Mouse (Mus musculus) heart, adult 2 months (tissue): ENCODE measurements at regions not wholly inside any gene's neighbourhood (a gene's known extent, or its start where the extent isn't known, plus 50 kb on each side); places are given as distances from the start of the nearest gene placed in this dataset.

Experiments used
- DNase-seq, 2 experiments: peaks; one replicate each; pipeline ENCODE4 v3.0.0; 2021
- H3K27ac ChIP-seq: fragments of 200-600 bp; 2 replicates; pipeline ENCODE4 v1.8.1; 2022
- H3K27me3 ChIP-seq: fragments of 200-500 bp; 2 replicates; pipeline ENCODE4 v1.6.1; 2012; ENCODE audit warnings: mild to moderate bottlenecking, low read length, inconsistent platforms, mixed read lengths; ENCODE audit not compliant: control insufficient read depth, insufficient read depth
- H3K36me3 ChIP-seq: fragments of 200-500 bp; 2 replicates; pipeline ENCODE4 v1.6.1; 2012; ENCODE audit warnings: low read length, inconsistent platforms; ENCODE audit not compliant: control insufficient read depth, insufficient read depth
- H3K4me1 ChIP-seq: fragments of 200-500 bp; 2 replicates; pipeline ENCODE4 v1.6.1; 2011; ENCODE audit warnings: low read length; ENCODE audit not compliant: control insufficient read depth, insufficient read depth
- H3K4me3 ChIP-seq: fragments of 200-600 bp; 2 replicates; pipeline ENCODE4 v1.8.1; 2022
- H3K79me2 ChIP-seq: fragments of 200-500 bp; replicated peaks from 2 replicates; pipeline ENCODE4 v1.6.1; 2012; ENCODE audit warnings: mild to moderate bottlenecking, inconsistent platforms, low read length, moderate library complexity, mixed read lengths; ENCODE audit not compliant: control insufficient read depth, insufficient read depth
- H3K9ac ChIP-seq: fragments of 200-500 bp; 2 replicates; pipeline ENCODE4 v1.6.1; 2012; ENCODE audit warnings: low read depth, mild to moderate bottlenecking, control low read depth, inconsistent platforms, low read length, mixed read lengths
- CTCF ChIP-seq: fragments of 200-600 bp; IDR thresholded peaks from 2 replicates; pipeline ENCODE4 v1.8.1; 2022; ENCODE audit warnings: antibody characterized with exemption, mild to moderate bottlenecking, moderate library complexity
- EP300 ChIP-seq: fragments of 200-500 bp; IDR thresholded peaks from 2 replicates; pipeline ENCODE4 v1.6.1; 2011; ENCODE audit warnings: low read depth, low read length, control low read depth; ENCODE audit not compliant: insufficient read depth
- POLR2A ChIP-seq: fragments of 200-500 bp; IDR thresholded peaks from 2 replicates; pipeline ENCODE4 v1.6.1; 2011; ENCODE audit warnings: mild to moderate bottlenecking, low read depth, low read length, control low read depth; ENCODE audit not compliant: insufficient read depth
- WGBS: fragments of 180-500 bp; shearing (Covaris S2); methylation state at CpG from one replicate; pipeline ENCODE4 v1.1.7; 2018; 5-methylcytosine and 5-hydroxymethylcytosine counted together
- intact Hi-C: fragments of 180-260 bp; cut with DNase I; formaldehyde crosslinking; loops from one replicate; pipeline ENCODE4 v1.15.1; 2025

DNA sequence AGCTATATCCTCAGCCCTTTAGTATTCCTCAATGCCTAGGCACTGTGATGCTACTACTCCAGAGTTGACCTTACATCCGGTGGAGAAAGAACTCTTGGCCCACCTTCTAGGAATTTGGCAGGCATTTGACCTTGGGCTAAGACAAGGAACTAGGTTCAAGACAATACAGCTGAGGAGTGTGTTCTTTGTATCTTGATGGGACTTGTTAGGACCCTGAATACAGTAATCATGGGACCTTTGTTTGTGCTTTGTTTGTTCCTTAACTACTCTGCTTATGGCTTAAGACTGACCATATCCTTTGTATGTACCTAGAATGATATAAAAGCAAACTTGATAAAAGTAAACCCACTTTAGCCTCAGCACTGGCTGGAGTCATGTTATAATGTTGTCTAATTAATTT lies 186.7 kb downstream of the Abcc12 start:
- H3K9ac ChIP-seq, result no peak overlapping the region
- H3K4me1 ChIP-seq, result no peaks in the 10 kb centered on the region; the same call in 1 of the 2 replicates
- H3K27ac ChIP-seq, result no peak overlapping the region
- intact Hi-C loops, result no loop called here
- H3K36me3 ChIP-seq, result no peaks in the 10 kb centered on the region
- no peak for DNase-seq
- no peaks in the 10 kb centered on the region for H3K79me2 ChIP-seq
- no peaks in the 10 kb centered on the region for H3K27me3 ChIP-seq
- WGBS, result 63% methylated on average over 1 of the region's 1 CpGs
- TF ChIP-seq CTCF, result no peak
- TF ChIP-seq POLR2A, result no peak
- TF ChIP-seq EP300, result no peak
- H3K4me3 ChIP-seq, result no peak overlapping the region

DNA sequence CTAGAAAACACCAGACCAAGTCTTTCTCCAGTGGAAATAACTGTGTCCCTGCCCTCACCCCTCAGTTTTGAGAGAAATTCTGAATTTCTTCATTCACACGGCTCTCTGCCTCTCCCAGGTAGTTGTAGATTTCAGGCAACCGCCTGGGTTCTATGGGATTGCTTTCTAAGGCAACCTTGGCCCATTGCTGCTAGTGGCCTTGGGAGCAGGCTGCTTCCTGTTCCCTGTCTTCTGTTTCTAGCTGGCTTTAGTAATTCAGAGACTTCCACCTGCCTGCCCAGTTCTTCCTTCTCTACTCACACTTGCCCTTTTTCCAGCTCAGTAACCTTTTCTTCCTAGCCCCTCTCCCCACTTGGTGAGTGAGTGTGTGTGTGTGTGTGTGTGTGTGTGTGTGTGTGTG lies 187.1 kb downstream of the Abcc12 start:
- Histone ChIP-seq H3K9ac (no peak overlapping the region), H3K4me1 (no peaks in the 10 kb centered on the region; the same call in 1 of the 2 replicates), H3K27ac (no peak overlapping the region), H3K36me3 (no peaks in the 10 kb centered on the region), H3K79me2 (no peaks in the 10 kb centered on the region), H3K4me3 (no peak overlapping the region), H3K27me3 (no peaks in the 10 kb centered on the region)
- TF ChIP-seq POLR2A, result no peak
- no peak for TF ChIP-seq EP300
- TF ChIP-seq CTCF, result no peak
- 74% methylated on average over 2 of the region's 2 CpGs for WGBS
- intact Hi-C loops, result no loop called here
- DNase-seq, result no peak

DNA sequence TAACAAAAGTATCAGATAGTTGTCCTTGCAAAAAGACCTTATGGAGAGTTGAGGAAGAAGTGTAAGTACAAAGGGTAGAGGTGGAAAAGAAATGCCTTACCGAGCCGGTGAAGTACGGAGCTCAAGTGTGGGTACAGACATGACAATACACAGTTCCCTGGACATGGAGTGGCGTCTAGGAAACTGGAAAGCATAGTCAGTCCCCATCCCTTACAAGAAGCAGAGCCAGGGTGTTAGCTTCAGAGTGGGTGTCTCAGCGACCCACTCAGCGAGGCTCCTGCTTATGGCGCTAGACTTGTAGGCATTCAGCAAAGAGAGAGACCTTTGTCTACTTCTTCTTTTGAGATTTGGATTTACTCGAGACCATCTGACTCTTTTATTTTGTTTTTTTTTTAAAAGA lies 189.8 kb downstream of the Abcc12 start:
- no peak overlapping the region for H3K27ac ChIP-seq
- no peaks in the 10 kb centered on the region for H3K79me2 ChIP-seq
- H3K36me3 ChIP-seq, result no peaks in the 10 kb centered on the region
- intact Hi-C loops, result no loop called here
- no peak for DNase-seq
- H3K27me3 ChIP-seq, result no peaks in the 10 kb centered on the region
- no peak overlapping the region for H3K4me3 ChIP-seq
- no peak overlapping the region for H3K9ac ChIP-seq
- no peaks in the 10 kb centered on the region; the same call in 1 of the 2 replicates for H3K4me1 ChIP-seq
- 88% methylated on average over 8 of the region's 8 CpGs for WGBS
- TF ChIP-seq POLR2A, result no peak
- TF ChIP-seq CTCF, result no peak
- TF ChIP-seq EP300, result no peak

DNA sequence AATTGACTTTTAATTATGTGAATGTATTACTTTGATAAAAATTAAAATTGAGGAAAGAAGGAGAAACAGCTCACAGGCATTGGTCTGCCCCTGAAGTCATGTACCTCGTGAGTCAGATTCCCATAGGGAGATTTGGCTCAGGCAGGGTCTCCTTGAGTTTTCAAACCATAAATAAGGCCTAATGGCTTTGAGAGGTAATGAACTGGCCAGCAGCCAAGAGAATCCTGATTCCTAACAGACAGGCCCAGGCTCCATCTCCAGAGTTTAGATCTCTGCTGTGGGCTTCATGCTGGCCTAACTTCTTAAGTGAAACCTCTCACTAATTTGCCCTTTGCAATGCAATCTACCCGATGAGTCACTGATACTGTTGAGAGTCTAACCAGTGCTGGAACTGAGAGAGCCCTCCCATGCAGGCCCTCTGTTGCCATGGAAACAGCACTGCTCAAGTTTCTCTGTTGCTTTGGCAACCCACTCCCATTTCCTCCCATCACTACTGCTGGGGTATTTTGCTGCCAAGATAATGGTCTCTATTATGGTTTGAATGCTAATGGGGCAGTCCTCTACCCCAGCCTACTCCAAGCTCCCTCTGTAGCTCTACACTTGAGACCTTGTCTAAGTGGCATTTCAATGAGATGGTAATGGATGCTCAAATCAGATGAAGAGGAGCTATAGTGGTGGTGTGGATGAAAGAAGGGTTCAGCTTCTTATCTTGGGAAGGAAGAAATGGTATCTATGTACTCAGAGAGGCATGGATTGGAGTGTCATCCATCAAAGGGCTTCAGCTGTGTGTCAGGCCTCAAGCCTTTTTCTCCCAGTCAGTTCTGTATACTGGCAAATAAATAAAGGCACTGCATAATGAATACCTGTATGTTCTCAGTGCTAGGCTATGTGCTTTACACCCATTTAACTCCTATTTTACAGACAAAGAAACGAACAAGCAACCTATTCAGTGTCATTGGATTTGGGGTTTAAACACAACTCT lies 190.5 kb downstream of the Abcc12 start:
- 52% methylated on average over 3 of the region's 3 CpGs for WGBS
- TF ChIP-seq POLR2A, result no peak
- no peak for TF ChIP-seq EP300
- no peak for TF ChIP-seq CTCF
- no peaks in the 10 kb centered on the region for H3K27me3 ChIP-seq

DNA sequence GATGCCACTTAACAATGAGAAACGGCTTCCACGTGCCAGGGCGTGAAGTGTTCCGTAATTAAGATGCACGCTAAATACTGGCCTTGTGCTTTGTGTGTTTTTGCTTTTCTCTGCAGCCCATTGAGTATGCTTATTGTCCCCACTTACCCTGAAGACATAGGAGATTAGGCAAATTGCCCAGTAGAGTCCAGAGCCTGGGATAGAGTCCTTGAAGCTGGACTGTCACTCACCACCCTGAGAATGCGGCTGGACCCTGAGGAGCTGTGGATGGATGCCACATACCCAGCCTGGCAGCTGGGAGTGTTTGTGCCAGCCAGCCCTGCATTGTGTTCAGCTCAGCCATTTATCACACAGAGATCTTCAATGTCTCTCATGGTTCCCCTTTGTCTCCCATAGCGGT lies 195.2 kb downstream of the Abcc12 start:
- Histone ChIP-seq H3K27ac (no peak overlapping the region), H3K9ac (no peak overlapping the region), H3K4me1 (no peaks in the 10 kb centered on the region), H3K36me3 (no peaks in the 10 kb centered on the region), H3K79me2 (no peaks in the 10 kb centered on the region), H3K27me3 (no peaks in the 10 kb centered on the region), H3K4me3 (no peak overlapping the region)
- 88% methylated on average over 7 of the region's 7 CpGs for WGBS
- intact Hi-C loops, result no loop called here
- no peak for DNase-seq
- no peak for TF ChIP-seq CTCF
- TF ChIP-seq EP300, result no peak
- no peak for TF ChIP-seq POLR2A

More for the DNA sequence above, 190.5 kb downstream of the Abcc12 start:
- Histone ChIP-seq H3K4me3 (no peak overlapping the region), H3K36me3 (no peaks in the 10 kb centered on the region), H3K27ac (no peak overlapping the region), H3K4me1 (no peaks in the 10 kb centered on the region; the same call in 1 of the 2 replicates), H3K9ac (no peak overlapping the region), H3K79me2 (no peaks in the 10 kb centered on the region)
- no peak for DNase-seq
- intact Hi-C loops, result no loop called here

DNA sequence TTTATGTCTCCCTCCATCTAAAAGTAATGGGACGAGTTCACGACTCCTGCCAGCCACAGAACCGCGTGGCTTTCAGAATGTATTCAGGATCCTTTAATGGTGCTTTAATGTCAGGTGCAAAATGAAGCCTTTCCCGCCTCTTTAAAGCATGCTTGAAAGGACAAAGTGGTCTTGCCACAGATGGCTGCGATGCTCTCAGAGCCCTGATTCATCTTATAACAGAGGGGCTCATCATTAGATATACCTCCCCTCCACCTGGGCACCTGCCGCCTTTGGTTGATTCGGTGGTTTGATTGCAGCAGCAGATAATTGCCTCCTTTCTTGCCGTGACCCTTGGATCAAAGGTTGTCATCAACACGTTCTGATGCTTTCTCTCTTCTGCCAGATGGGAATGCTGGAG lies 198.5 kb downstream of the Abcc12 start:
- Histone ChIP-seq H3K4me1 (no peaks in the 10 kb centered on the region), H3K27me3 (no peaks in the 10 kb centered on the region), H3K27ac (no peak overlapping the region), H3K36me3 (no peaks in the 10 kb centered on the region), H3K4me3 (no peak overlapping the region), H3K79me2 (no peaks in the 10 kb centered on the region), H3K9ac (no peak overlapping the region)
- 83% methylated on average over 10 of the region's 10 CpGs for WGBS
- DNase-seq, result no peak
- no peak for TF ChIP-seq POLR2A
- TF ChIP-seq EP300, result no peak
- no peak for TF ChIP-seq CTCF
- intact Hi-C loops, result no loop called here
